Mouse (Mus musculus) E14TG2a.4 (cell line): ENCODE data around the gene Hmgb2.
A peak's percentile ranks its signal among the peaks of the same experiment; 100 is the strongest.
"Not testable (repeated sequence)": the region's sequence is repeated elsewhere in the genome, so short reads cannot be mapped to it uniquely, and the experiment has no call there.

Source experiments
- H3K27me3 ChIP-seq: 2 replicates; pipeline ENCODE4 v1.6.1; 2014; ENCODE audit warnings: low read length, control low read depth; ENCODE audit not compliant: insufficient read depth
- H3K36me3 ChIP-seq: 2 replicates; pipeline ENCODE4 v1.6.1; 2014; ENCODE audit warnings: low read length, control low read depth; ENCODE audit not compliant: insufficient read depth
- H3K4me1 ChIP-seq: replicated peaks from 2 replicates; pipeline ENCODE4 v1.6.1; 2014; ENCODE audit warnings: low read depth, low read length, control low read depth
- H3K4me3 ChIP-seq: replicated peaks from 2 replicates; pipeline ENCODE4 v1.5.1; 2014; ENCODE audit warnings: mild to moderate bottlenecking, low read length
- H3K9me3 ChIP-seq: 2 replicates; pipeline ENCODE4 v1.6.1; 2014; ENCODE audit warnings: low read length, control low read depth
- CTCF ChIP-seq: conservative IDR thresholded peaks from 2 replicates; pipeline ENCODE4 v1.5.1; 2014; ENCODE audit warnings: low read length
- NANOG ChIP-seq: IDR thresholded peaks from 2 replicates; pipeline ENCODE4 v1.6.1; 2014; ENCODE audit warnings: borderline replicate concordance, low read length, mixed read lengths
- POU5F1 ChIP-seq: IDR thresholded peaks from 2 replicates; pipeline ENCODE4 v1.6.1; 2014; ENCODE audit warnings: low read length, borderline replicate concordance

Hmgb2 gene

GRCm38 (mm10) chr8:57498847-57499511 lies 12.7 kb upstream of the Hmgb2 start:
- Histone ChIP-seq H3K27me3 (no peaks in the 10 kb centered on the region), H3K4me3 (peak overlapping the region; percentile 54)
- TF ChIP-seq CTCF (no peak), POU5F1 (no peak), NANOG (no peak)

GRCm38 (mm10) chr8:57503641-57504040 lies 8.1 kb upstream of the Hmgb2 start:
- Histone ChIP-seq H3K4me1 (peaks cover 78% of the 10 kb centered on the region), H3K27me3 (no peaks in the 10 kb centered on the region), H3K4me3 (peak overlapping the region; percentile 39), H3K36me3 (peaks cover 72% of the 10 kb centered on the region), H3K9me3 (no peaks in the 10 kb centered on the region)
- TF ChIP-seq NANOG (no peak), CTCF (peak; percentile 84)

More at GRCm38 (mm10) chr8:57498847-57499511, 12.7 kb upstream of the Hmgb2 start:
- peaks cover 75% of the 10 kb centered on the region for H3K4me1 ChIP-seq
- peaks cover 62% of the 10 kb centered on the region for H3K36me3 ChIP-seq
- no peaks in the 10 kb centered on the region for H3K9me3 ChIP-seq

GRCm38 (mm10) chr8:57505500-57505899 lies 6.2 kb upstream of the Hmgb2 start:
- not testable (repeated sequence) for H3K9me3 ChIP-seq, H3K27me3 ChIP-seq
- Histone ChIP-seq H3K4me3 (peak overlapping the region; percentile 39), H3K36me3 (peaks cover 73% of the 10 kb centered on the region), H3K4me1 (peaks cover 78% of the 10 kb centered on the region)

GRCm38 (mm10) chr8:57507556-57508063 lies 4.1 kb upstream of the Hmgb2 start:
- no peak for TF ChIP-seq NANOG
- no peak for TF ChIP-seq CTCF
- TF ChIP-seq POU5F1 = no peak
- Histone ChIP-seq H3K27me3 (no peaks in the 10 kb centered on the region), H3K36me3 (peaks cover 59% of the 10 kb centered on the region), H3K4me3 (no peak overlapping the region), H3K9me3 (no peaks in the 10 kb centered on the region), H3K4me1 (peaks cover 70% of the 10 kb centered on the region)

GRCm38 (mm10) chr8:57508657-57509056 lies 3.0 kb upstream of the Hmgb2 start:
- H3K4me1 ChIP-seq = peaks cover 70% of the 10 kb centered on the region
- no peaks in the 10 kb centered on the region for H3K9me3 ChIP-seq
- H3K36me3 ChIP-seq = peaks cover 65% of the 10 kb centered on the region
- H3K4me3 ChIP-seq = no peak overlapping the region
- no peaks in the 10 kb centered on the region for H3K27me3 ChIP-seq
- no peak for TF ChIP-seq POU5F1
- TF ChIP-seq NANOG = no peak

GRCm38 (mm10) chr8:57510791-57511315 lies 854 bp upstream of the Hmgb2 start:
- H3K36me3 ChIP-seq = peaks cover 67% of the 10 kb centered on the region
- no peaks in the 10 kb centered on the region for H3K9me3 ChIP-seq
- H3K27me3 ChIP-seq = no peaks in the 10 kb centered on the region
- peak overlapping the region; percentile 82 for H3K4me3 ChIP-seq
- peaks cover 62% of the 10 kb centered on the region for H3K4me1 ChIP-seq
- TF ChIP-seq NANOG (no peak), CTCF (no peak)

- H3K4me1 ChIP-seq = peaks cover 51% of the 10 kb centered on the region
- TF ChIP-seq NANOG (no peak), POU5F1 (no peak), CTCF (no peak)
- no peaks in the 10 kb centered on the region for H3K9me3 ChIP-seq
- peaks cover 64% of the 10 kb centered on the region for H3K36me3 ChIP-seq
- peak overlapping the region; percentile 92 for H3K4me3 ChIP-seq
- H3K27me3 ChIP-seq = no peaks in the 10 kb centered on the region
These were observed 692 bp downstream of the Hmgb2 start for GRCm38 (mm10) chr8:57512141-57513056.

- peaks cover 43% of the 10 kb centered on the region for H3K4me1 ChIP-seq
- H3K9me3 ChIP-seq, H3K27me3 ChIP-seq: not testable (repeated sequence)
- H3K36me3 ChIP-seq = peaks cover 64% of the 10 kb centered on the region
- peak overlapping the region; percentile 92 for H3K4me3 ChIP-seq
These were observed 1.5 kb downstream of the Hmgb2 start for GRCm38 (mm10) chr8:57513178-57513661.

GRCm38 (mm10) chr8:57516685-57517084 lies 5.0 kb downstream of the Hmgb2 start:
- not testable (repeated sequence) for H3K27me3 ChIP-seq, H3K9me3 ChIP-seq, H3K4me3 ChIP-seq
- H3K36me3 ChIP-seq = peaks cover 59% of the 10 kb centered on the region
- H3K4me1 ChIP-seq = peaks cover 21% of the 10 kb centered on the region
